Mouse (Mus musculus) hindbrain, embryonic 14.5 days (tissue): ENCODE data around the gene Rgs11. TPM values are rescaled to one million over a fixed set of nuclear protein-coding genes. Genes with fewer than 3 reads are reported as not detected.

ENCODE experiments used
- ATAC-seq: fragments of 200-750 bp; cut with Nextera tagmentation; 2 replicates; pipeline ENCODE4 v1.8.0; 2017; ENCODE audit warnings: moderate number of reproducible peaks, mild to moderate bottlenecking, moderate TSS enrichment, moderate library complexity; ENCODE audit not compliant: low FRiP score
- DNase-seq: peaks from one replicate; pipeline ENCODE4 v3.0.0-alpha.2; 2015; ENCODE audit warnings: low spot score
- H3K27ac ChIP-seq: fragments of 300-500 bp; sonication (generic); 2 replicates; pipeline ENCODE4 v1.5.1; 2014; ENCODE audit warnings: mild to moderate bottlenecking, moderate library complexity
- H3K27me3 ChIP-seq: fragments of 300-500 bp; sonication (generic); 2 replicates; pipeline ENCODE4 v1.6.1; 2014; ENCODE audit warnings: mild to moderate bottlenecking, low read length, mixed read lengths; ENCODE audit not compliant: control insufficient read depth, insufficient read depth
- H3K36me3 ChIP-seq: fragments of 300-500 bp; sonication (generic); replicated peaks from 2 replicates; pipeline ENCODE4 v1.6.1; 2014; ENCODE audit not compliant: control insufficient read depth, insufficient read depth
- H3K4me1 ChIP-seq: fragments of 300-500 bp; sonication (generic); replicated peaks from 2 replicates; pipeline ENCODE4 v1.6.1; 2014; ENCODE audit warnings: antibody characterized with exemption, low read length, mixed read lengths; ENCODE audit not compliant: control insufficient read depth, insufficient read depth
- H3K4me2 ChIP-seq: fragments of 300-500 bp; sonication (generic); replicated peaks from 2 replicates; pipeline ENCODE4 v1.6.1; 2014; ENCODE audit warnings: mild to moderate bottlenecking, moderate library complexity
- H3K4me3 ChIP-seq: fragments of 300-500 bp; sonication (generic); replicated peaks from 2 replicates; pipeline ENCODE4 v1.5.1; 2014; ENCODE audit warnings: mild to moderate bottlenecking, low read length
- H3K9ac ChIP-seq: fragments of 300-500 bp; sonication (generic); 2 replicates; pipeline ENCODE4 v1.6.1; 2014
- H3K9me3 ChIP-seq: fragments of 300-500 bp; sonication (generic); 2 replicates; pipeline ENCODE4 v1.6.1; 2016; ENCODE audit warnings: low read length; ENCODE audit not compliant: control insufficient read depth
- WGBS: fragments of 180-500 bp; shearing (Covaris S2); extraction: QIAGEN DNeasy Blood & Tissue Kit; methylation state at CpG from one replicate; pipeline ENCODE4 v1.1.7; 2014; 5-methylcytosine and 5-hydroxymethylcytosine counted together
- polyA plus RNA-seq: library from polyadenylated mRNA; unstranded; fragments of >200 nt; fragmentation: Nextera tagmentation; extraction: Ambion mirVana; gene quantifications from 2 replicates; pipeline ENCODE4 v1.2.1, GENCODE M21; 2014

The Rgs11 gene
- polyA plus RNA-seq, 1 experiment from 2014 or later: 16.1 TPM

DNA sequence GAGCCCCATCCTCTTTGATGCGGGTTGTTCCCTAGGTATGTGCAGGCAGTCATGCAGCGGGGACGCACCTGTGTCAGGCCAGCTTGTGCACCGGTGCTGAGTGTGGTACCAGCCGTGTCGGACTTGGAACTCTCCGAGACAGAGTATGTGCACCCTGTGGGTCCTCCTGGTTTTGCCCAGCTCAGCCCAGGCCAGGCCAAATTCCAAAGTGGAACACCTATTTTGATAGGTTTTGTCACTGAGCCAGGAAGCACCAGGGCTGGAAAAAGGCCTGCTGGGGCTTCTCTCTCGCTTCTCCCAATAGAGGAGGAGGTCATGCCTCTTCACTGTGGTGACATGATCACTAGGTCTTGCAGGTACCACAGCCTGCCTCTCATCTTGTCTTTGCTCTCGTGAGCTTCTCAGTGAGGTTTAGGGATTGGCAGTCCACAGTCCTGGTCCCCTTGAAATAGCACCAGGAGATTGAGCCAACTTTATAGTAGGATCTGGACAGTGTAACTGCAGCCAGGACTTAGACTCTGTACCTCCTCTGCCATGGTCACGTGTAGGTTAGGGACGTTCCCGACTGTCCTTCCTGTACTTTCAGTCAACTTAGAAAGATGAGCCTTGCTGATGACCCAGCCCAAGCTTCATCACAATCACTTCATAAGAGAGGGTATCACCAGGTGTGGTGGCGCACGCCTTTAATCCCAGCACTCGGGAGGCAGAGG is 10.1 kb upstream of the Rgs11 start:
- Histone ChIP-seq H3K4me2 (no peak overlapping the region), H3K27me3 (no peaks in the 10 kb centered on the region), H3K27ac (no peak overlapping the region), H3K4me3 (no peak overlapping the region), H3K36me3 (peaks cover 99% of the 10 kb centered on the region), H3K9ac (no peak overlapping the region), H3K4me1 (no peaks in the 10 kb centered on the region), H3K9me3 (no peaks in the 10 kb centered on the region)
- no peak for ATAC-seq
- no peak for DNase-seq
- WGBS: 97% methylated on average over 15 of the region's 15 CpGs

GRCm38 (mm10) chr17:26198892-26199291 is 3.9 kb upstream of the Rgs11 start, which contains the start of gene Pdia2:
Gene Pdia2, minus strand, starts transcription at chr17:26199087.
- peaks cover 48% of the 10 kb centered on the region for H3K27me3 ChIP-seq
- 81% methylated on average over 4 of the region's 4 CpGs for WGBS
- no peak within 1 kb of the TSS for H3K27ac ChIP-seq
- DNase-seq (no peak), ATAC-seq (no peak)
- H3K4me3 ChIP-seq: peak within 1 kb of the TSS; percentile 64; the same call in 1 of the 2 replicates
- no peak within 1 kb of the TSS for H3K9ac ChIP-seq
- H3K4me1 ChIP-seq: peaks cover 15% of the 10 kb centered on the region
- H3K36me3 ChIP-seq: peaks cover 42% of the 10 kb centered on the region
- peak within 1 kb of the TSS; percentile 96; the same call in 1 of the 2 replicates for H3K4me2 ChIP-seq
- no peaks in the 10 kb centered on the region for H3K9me3 ChIP-seq

GRCm38 (mm10) chr17:26200831-26201705 is 1.7 kb upstream of the Rgs11 start:
- Histone ChIP-seq H3K36me3 (peaks cover 21% of the 10 kb centered on the region), H3K4me2 (peak overlapping the region; percentile 96), H3K9ac (peak overlapping the region; percentile 80), H3K4me1 (peaks cover 15% of the 10 kb centered on the region), H3K4me3 (peak overlapping the region; percentile 64), H3K27me3 (peaks cover 56% of the 10 kb centered on the region), H3K9me3 (no peaks in the 10 kb centered on the region), H3K27ac (no peak overlapping the region)
- peak; percentile 63 for ATAC-seq
- WGBS: under 1% methylated on average over 64 of the region's 92 CpGs
- DNase-seq: peak; percentile 32

- ATAC-seq: no peak
- Histone ChIP-seq H3K9ac (no peak overlapping the region), H3K27ac (no peak overlapping the region), H3K4me3 (no peak overlapping the region), H3K4me2 (no peak overlapping the region), H3K27me3 (peaks cover 56% of the 10 kb centered on the region), H3K9me3 (no peaks in the 10 kb centered on the region), H3K36me3 (peaks cover 12% of the 10 kb centered on the region), H3K4me1 (peaks cover 15% of the 10 kb centered on the region)
- no peak for DNase-seq
Measured at GRCm38 (mm10) chr17:26201998-26202397, 753 bp upstream of the Rgs11 start.

DNA sequence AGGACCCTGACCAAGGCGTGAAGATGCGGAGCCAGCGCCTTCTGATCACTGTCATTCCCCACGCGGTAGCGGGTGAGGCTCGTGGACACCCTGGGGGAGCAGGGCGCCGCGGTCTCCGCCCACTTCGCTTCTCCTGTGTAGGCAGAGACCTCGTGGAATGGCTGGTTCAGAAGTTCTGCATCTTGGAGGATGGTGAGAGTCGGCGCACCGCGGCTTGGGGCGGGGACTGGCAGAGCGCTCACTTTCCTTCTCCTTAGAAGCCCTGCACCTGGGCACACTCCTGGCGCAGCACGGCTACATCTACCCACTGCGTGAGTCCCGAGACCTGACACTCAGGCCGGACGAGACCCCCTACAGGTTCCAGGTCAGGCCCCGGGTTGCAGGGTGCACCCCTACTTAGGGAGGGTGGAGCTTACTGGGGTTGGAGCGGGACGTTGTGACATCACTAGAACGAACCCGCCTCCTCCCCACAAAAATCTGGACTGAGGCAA is 615 bp downstream of the Rgs11 start:
- H3K9ac ChIP-seq: peak overlapping the region; percentile 37
- peak; percentile 26 for DNase-seq
- under 1% methylated on average over 30 of the region's 30 CpGs for WGBS
- ATAC-seq: no peak
- H3K27ac ChIP-seq: no peak overlapping the region
- no peaks in the 10 kb centered on the region for H3K9me3 ChIP-seq
- H3K36me3 ChIP-seq: no peaks in the 10 kb centered on the region; the same call in 1 of the 2 replicates
- peaks cover 56% of the 10 kb centered on the region for H3K27me3 ChIP-seq
- H3K4me3 ChIP-seq: peak overlapping the region; percentile 40
- H3K4me1 ChIP-seq: peaks cover 15% of the 10 kb centered on the region
- peak overlapping the region; percentile 53 for H3K4me2 ChIP-seq

- Histone ChIP-seq H3K9me3 (no peaks in the 10 kb centered on the region), H3K36me3 (no peaks in the 10 kb centered on the region), H3K4me2 (no peak overlapping the region), H3K9ac (no peak overlapping the region), H3K27me3 (peaks cover 45% of the 10 kb centered on the region), H3K27ac (no peak overlapping the region), H3K4me3 (no peak overlapping the region), H3K4me1 (peaks cover 15% of the 10 kb centered on the region)
- ATAC-seq (no peak), DNase-seq (no peak)
- 22% methylated on average over 11 of the region's 11 CpGs for WGBS
Measured at GRCm38 (mm10) chr17:26204766-26205165, 2.0 kb downstream of the Rgs11 start.

DNA sequence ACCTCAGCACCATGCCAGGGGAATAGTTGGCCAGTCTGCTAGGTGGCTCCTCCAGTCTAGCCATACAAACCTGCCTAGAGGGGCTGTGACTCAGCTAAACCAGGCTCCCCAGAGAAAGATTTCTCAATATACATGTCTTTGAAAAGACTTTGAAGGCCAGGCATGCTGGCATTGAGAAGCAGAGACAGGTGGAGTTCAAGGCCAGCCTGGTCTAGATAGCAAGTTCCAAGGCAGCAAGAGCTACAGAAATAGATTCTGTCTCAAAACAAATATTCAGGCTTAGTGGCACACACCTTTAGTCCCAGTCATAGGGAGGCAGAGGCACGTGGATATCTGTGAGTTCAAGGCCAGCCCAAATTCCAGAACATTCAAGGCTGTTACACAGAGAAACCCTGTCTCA is 3.6 kb downstream of the Rgs11 start:
- Histone ChIP-seq H3K27me3 (peaks cover 33% of the 10 kb centered on the region), H3K9ac (no peak overlapping the region), H3K4me3 (no peak overlapping the region), H3K4me2 (no peak overlapping the region), H3K9me3 (no peaks in the 10 kb centered on the region), H3K4me1 (peaks cover 8% of the 10 kb centered on the region), H3K27ac (no peak overlapping the region), H3K36me3 (no peaks in the 10 kb centered on the region)
- no peak for DNase-seq
- 30% methylated on average over 1 of the region's 1 CpGs for WGBS
- no peak for ATAC-seq

DNA sequence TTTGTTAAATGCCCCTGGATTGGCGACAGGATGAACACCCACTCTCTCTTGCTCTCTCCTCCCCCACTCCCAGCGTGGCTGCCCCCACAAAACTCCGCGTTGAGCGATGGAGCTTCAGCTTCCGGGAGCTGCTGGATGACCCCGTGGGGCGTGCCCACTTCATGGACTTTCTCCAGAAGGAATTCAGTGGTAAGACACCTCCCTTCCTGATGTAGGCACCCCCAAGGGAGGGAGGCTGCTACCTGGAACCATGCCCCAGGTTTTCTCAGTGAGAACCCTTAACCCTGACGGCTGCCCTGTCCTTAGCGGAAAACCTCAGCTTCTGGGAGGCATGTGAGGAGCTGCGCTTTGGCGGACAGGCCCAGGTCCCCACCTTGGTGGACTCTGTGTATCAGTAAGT is 4.9 kb downstream of the Rgs11 start, which contains the start of gene Arhgdig:
TSS of gene Arhgdig (minus strand) at position 101 of the 400 bp plus-strand sequence.
- Histone ChIP-seq H3K27ac (no peak within 1 kb of the TSS), H3K27me3 (peaks cover 20% of the 10 kb centered on the region), H3K9ac (no peak within 1 kb of the TSS), H3K9me3 (no peaks in the 10 kb centered on the region), H3K4me3 (no peak within 1 kb of the TSS), H3K4me1 (peaks cover 5% of the 10 kb centered on the region), H3K4me2 (no peak within 1 kb of the TSS), H3K36me3 (no peaks in the 10 kb centered on the region)
- no peak for DNase-seq
- WGBS: 87% methylated on average over 12 of the region's 12 CpGs
- ATAC-seq: no peak

GRCm38 (mm10) chr17:26212241-26212640 is 9.5 kb downstream of the Rgs11 start:
- ATAC-seq (no peak), DNase-seq (no peak)
- no peaks in the 10 kb centered on the region for H3K27me3 ChIP-seq
- H3K36me3 ChIP-seq: peaks cover 28% of the 10 kb centered on the region
- H3K27ac ChIP-seq: no peak overlapping the region
- 91% methylated on average over 7 of the region's 7 CpGs for WGBS
- H3K4me2 ChIP-seq: no peak overlapping the region
- H3K4me3 ChIP-seq: no peak overlapping the region
- H3K4me1 ChIP-seq: no peaks in the 10 kb centered on the region
- no peaks in the 10 kb centered on the region for H3K9me3 ChIP-seq
- no peak overlapping the region for H3K9ac ChIP-seq
